Mouse (Mus musculus) spleen, adult 12 weeks (tissue): ENCODE data around the gene Rfc2.

Experiments used
- DNase-seq: peaks from one replicate; pipeline ENCODE4 v3.0.0; 2022; ENCODE audit warnings: low spot score

Rfc2 gene

GRCm38 (mm10) chr5:134609916-134610643 is 28.9 kb downstream of the Rfc2 start:
- DNase-seq: no peak

- DNase-seq: no peak
Measured at GRCm38 (mm10) chr5:134611810-134612521, 30.8 kb downstream of the Rfc2 start.

- no peak for DNase-seq
Measured at GRCm38 (mm10) chr5:134613727-134614126, 32.6 kb downstream of the Rfc2 start.

- no peak for DNase-seq
Measured at GRCm38 (mm10) chr5:134614296-134614695, 33.1 kb downstream of the Rfc2 start.

- no peak for DNase-seq
Measured at GRCm38 (mm10) chr5:134614802-134615201, 33.6 kb downstream of the Rfc2 start, which contains the start of gene Lat2. Lat2 (minus strand) TSS chr5:134615025.

- no peak for DNase-seq
Measured at GRCm38 (mm10) chr5:134615380-134615779, 34.2 kb downstream of the Rfc2 start.

GRCm38 (mm10) chr5:134615780-134616179 is 34.6 kb downstream of the Rfc2 start:
- DNase-seq: no peak

GRCm38 (mm10) chr5:134617071-134617470 is 35.9 kb downstream of the Rfc2 start:
- peak; percentile 61 for DNase-seq

- no peak for DNase-seq
Measured at GRCm38 (mm10) chr5:134620457-134620856, 39.3 kb downstream of the Rfc2 start.

- no peak for DNase-seq
Measured at GRCm38 (mm10) chr5:134621099-134621640, 40.0 kb downstream of the Rfc2 start.

GRCm38 (mm10) chr5:134622069-134622468 is 40.9 kb downstream of the Rfc2 start:
- no peak for DNase-seq

- DNase-seq: no peak
Measured at GRCm38 (mm10) chr5:134629508-134629907, 48.3 kb downstream of the Rfc2 start.

- no peak for DNase-seq
Measured at GRCm38 (mm10) chr5:134630835-134631234, 49.7 kb downstream of the Rfc2 start.

GRCm38 (mm10) chr5:134632841-134633240 is 51.7 kb downstream of the Rfc2 start:
- DNase-seq: no peak

- no peak for DNase-seq
Measured at GRCm38 (mm10) chr5:134637820-134638367, 56.7 kb downstream of the Rfc2 start.

GRCm38 (mm10) chr5:134638461-134639268 is 57.5 kb downstream of the Rfc2 start:
- DNase-seq: peak; percentile 25

GRCm38 (mm10) chr5:134639269-134639682 is 58.1 kb downstream of the Rfc2 start, which contains the start of gene Eif4h:
Eif4h (minus strand) TSS chr5:134639490.
- peak; percentile 98 for DNase-seq

GRCm38 (mm10) chr5:134640371-134640770 is 59.2 kb downstream of the Rfc2 start:
- DNase-seq: no peak

- DNase-seq: no peak
Measured at GRCm38 (mm10) chr5:134644121-134644520, 63.0 kb downstream of the Rfc2 start.

GRCm38 (mm10) chr5:134644643-134645118 is 63.5 kb downstream of the Rfc2 start:
- DNase-seq: no peak

GRCm38 (mm10) chr5:134646461-134646860 is 65.3 kb downstream of the Rfc2 start:
- DNase-seq: no peak

GRCm38 (mm10) chr5:134647394-134647793 is 66.2 kb downstream of the Rfc2 start:
- DNase-seq: no peak
